Mouse (Mus musculus) ES-Bruce4 (cell line): ENCODE measurements at regions not wholly inside any gene's neighbourhood (a gene's known extent, or its start where the extent isn't known, plus 50 kb on each side); places are given as distances from the start of the nearest gene placed in this dataset.

Source experiments
- CTCF ChIP-seq: IDR thresholded peaks from one replicate; pipeline ENCODE4 v1.8.1; 2011; ENCODE audit warnings: low read depth, low read length
- POLR2A ChIP-seq: IDR thresholded peaks from one replicate; pipeline ENCODE4 v1.8.1; 2011; ENCODE audit warnings: low read length; ENCODE audit not compliant: insufficient read depth

- no peak for TF ChIP-seq POLR2A
- TF ChIP-seq CTCF, result no peak
Measured at GRCm38 (mm10) chr1:189107841-189108240, 100.2 kb upstream of the Kctd3 start.
